Mouse (Mus musculus) bone marrow macrophage, adult 2 months (primary cell): ENCODE measurements around the gene Gdf15. TPM values are rescaled to one million over a fixed set of nuclear protein-coding genes. Genes with fewer than 3 reads are reported as not detected.

Experiments
- H3K27ac ChIP-seq: 2 replicates; pipeline ENCODE4 v1.5.1; 2012; ENCODE audit warnings: low read depth, low read length; ENCODE audit not compliant: insufficient read depth
- H3K4me1 ChIP-seq: 2 replicates; pipeline ENCODE4 v1.6.1; 2012; ENCODE audit warnings: low read length; ENCODE audit not compliant: control insufficient read depth, insufficient read depth
- H3K4me3 ChIP-seq: 2 replicates; pipeline ENCODE4 v1.5.1; 2012; ENCODE audit warnings: mild to moderate bottlenecking, low read length, moderate library complexity; ENCODE audit not compliant: insufficient read depth
- CTCF ChIP-seq: IDR thresholded peaks from 2 replicates; pipeline ENCODE4 v1.5.1; 2012; ENCODE audit warnings: low read depth, mild to moderate bottlenecking, low read length, moderate library complexity
- POLR2A ChIP-seq: IDR thresholded peaks from 2 replicates; pipeline ENCODE4 v1.6.1; 2012; ENCODE audit warnings: mild to moderate bottlenecking, low read depth, low read length, borderline replicate concordance
- polyA plus RNA-seq: library from polyadenylated mRNA; stranded (reverse); fragments of >200 nt; gene quantifications from 2 replicates; pipeline ENCODE4 v1.2.4, GENCODE M21; 2012; ENCODE audit not compliant: missing spikeins, insufficient read depth, insufficient read length

Gene Gdf15
- 3.3 and 4.9 TPM in 2 replicates for polyA plus RNA-seq

DNA sequence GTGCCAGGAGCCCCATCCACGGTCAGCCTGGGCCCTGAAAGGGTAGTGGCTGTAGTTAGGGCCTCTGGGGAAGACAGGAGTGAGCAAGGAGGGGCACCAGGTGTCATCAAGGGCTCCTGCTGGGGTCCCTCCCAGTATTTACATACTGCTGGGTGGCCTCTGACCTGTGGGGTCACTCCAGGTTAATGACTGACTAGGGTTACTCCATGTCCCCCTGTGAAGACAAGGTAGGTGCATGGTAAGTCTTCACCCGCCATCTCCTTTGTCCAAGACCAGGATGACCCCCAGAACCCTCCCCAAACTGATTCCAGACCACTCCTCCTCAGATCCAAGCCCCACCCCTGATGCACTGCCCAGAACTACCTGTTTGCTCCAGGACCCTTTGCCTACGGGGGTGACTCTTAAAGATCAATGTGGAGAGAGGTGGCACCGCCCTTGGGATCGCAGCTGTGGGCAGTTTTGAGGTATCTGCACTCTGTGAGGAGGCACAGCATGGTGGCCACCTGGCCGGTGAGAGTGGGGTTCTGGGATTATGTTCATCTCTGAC lies at the start of gene Gdf15:
Gene Gdf15, minus strand, starts transcription at position 111 of the 547 bp plus-strand sequence.
- H3K27ac ChIP-seq = peak within 1 kb of the TSS; percentile 83

GRCm38 (mm10) chr8:70681410-70681809 lies 49.2 kb upstream of the Gdf15 start:
- Histone ChIP-seq H3K27ac (no peak overlapping the region), H3K4me3 (no peak overlapping the region), H3K4me1 (peaks cover 23% of the 10 kb centered on the region)
- TF ChIP-seq CTCF (no peak), POLR2A (no peak)

More for the DNA sequence above, at the start of gene Gdf15:
- peak within 1 kb of the TSS; percentile 79 for H3K4me3 ChIP-seq
- peaks cover 49% of the 10 kb centered on the region for H3K4me1 ChIP-seq
- TF ChIP-seq CTCF = no peak
- no peak for TF ChIP-seq POLR2A

DNA sequence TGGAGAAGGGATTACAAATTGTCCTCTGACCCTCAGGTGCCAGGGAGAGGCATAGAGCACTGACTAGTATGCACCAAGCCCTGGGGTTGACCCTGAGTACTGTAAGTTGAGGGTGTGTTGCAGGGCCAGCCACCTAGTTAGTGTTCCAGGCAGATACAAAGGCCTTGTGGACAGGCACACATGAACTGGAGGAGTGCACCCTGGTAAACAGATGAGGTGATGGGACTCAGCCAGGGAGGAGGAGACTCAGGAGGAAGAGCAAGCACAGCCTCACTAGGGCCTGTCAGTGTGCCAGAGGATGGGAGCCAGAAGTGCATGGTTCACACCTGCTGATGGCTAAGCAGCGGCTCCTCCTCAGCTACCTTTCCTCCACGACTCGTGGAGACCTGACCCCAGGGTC lies 47.8 kb upstream of the Gdf15 start:
- TF ChIP-seq CTCF (no peak), POLR2A (no peak)
- Histone ChIP-seq H3K4me3 (no peak overlapping the region), H3K27ac (no peak overlapping the region), H3K4me1 (peaks cover 32% of the 10 kb centered on the region)

DNA sequence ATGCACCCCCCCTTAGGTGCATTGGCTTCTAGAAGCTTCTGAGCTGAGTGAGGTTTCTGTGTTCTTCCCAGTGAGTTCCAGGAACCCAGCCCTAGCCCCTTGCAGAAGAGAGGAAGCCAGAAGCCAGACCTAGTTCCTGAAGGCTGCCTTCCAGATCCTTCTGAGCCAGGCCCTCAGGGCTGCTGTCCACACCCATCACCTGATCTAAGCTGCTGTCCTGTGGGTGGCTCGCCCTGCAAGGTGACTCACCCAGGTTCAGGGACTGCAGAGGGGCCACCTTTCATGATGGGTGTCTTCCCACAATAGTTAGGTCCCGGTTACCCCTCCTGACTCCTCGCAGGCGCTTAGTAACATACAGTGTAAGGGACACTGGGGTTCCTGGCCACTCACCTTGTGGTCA lies 47.1 kb upstream of the Gdf15 start:
- Histone ChIP-seq H3K4me3 (no peak overlapping the region), H3K27ac (0 out of 2 replicates have a peak overlapping the region, but pooled peaks have one; percentile 11), H3K4me1 (peaks cover 38% of the 10 kb centered on the region)
- no peak for TF ChIP-seq POLR2A
- no peak for TF ChIP-seq CTCF

- no peak overlapping the region for H3K4me3 ChIP-seq
- H3K4me1 ChIP-seq = peaks cover 43% of the 10 kb centered on the region
- H3K27ac ChIP-seq = no peak overlapping the region
- TF ChIP-seq CTCF (no peak), POLR2A (no peak)
These were observed 46.4 kb upstream of the Gdf15 start for GRCm38 (mm10) chr8:70678679-70679078.

- TF ChIP-seq CTCF (no peak), POLR2A (no peak)
- Histone ChIP-seq H3K4me1 (peaks cover 38% of the 10 kb centered on the region), H3K4me3 (no peak overlapping the region), H3K27ac (no peak overlapping the region)
These were observed 45.3 kb upstream of the Gdf15 start for GRCm38 (mm10) chr8:70677451-70678080.

GRCm38 (mm10) chr8:70675336-70675735 lies 43.1 kb upstream of the Gdf15 start:
- Histone ChIP-seq H3K27ac (peak overlapping the region; percentile 88), H3K4me1 (peaks cover 33% of the 10 kb centered on the region), H3K4me3 (no peak overlapping the region)
- no peak for TF ChIP-seq POLR2A
- no peak for TF ChIP-seq CTCF

DNA sequence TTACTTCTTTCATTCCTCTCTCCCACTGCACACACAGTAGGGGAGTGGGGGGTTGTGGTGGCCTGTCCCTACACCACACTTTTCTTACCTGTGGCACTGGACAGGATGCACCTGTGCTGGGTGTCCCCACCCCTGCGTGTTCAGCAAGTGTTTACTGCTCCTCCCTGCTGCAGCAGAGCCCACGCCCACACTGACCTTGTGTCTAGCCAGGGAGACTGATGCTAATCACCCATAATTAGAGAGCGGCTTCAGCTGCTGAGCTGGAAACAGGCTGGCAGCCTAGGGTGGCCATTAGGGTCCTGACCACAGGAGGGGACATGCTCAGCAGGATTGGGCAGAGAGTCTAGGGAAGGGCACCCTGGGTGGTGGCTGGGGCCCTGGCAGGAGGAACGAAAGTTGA lies 42.5 kb upstream of the Gdf15 start:
- no peak overlapping the region for H3K4me3 ChIP-seq
- peak overlapping the region; percentile 88 for H3K27ac ChIP-seq
- no peak for TF ChIP-seq CTCF
- no peak for TF ChIP-seq POLR2A
- H3K4me1 ChIP-seq = peaks cover 33% of the 10 kb centered on the region

DNA sequence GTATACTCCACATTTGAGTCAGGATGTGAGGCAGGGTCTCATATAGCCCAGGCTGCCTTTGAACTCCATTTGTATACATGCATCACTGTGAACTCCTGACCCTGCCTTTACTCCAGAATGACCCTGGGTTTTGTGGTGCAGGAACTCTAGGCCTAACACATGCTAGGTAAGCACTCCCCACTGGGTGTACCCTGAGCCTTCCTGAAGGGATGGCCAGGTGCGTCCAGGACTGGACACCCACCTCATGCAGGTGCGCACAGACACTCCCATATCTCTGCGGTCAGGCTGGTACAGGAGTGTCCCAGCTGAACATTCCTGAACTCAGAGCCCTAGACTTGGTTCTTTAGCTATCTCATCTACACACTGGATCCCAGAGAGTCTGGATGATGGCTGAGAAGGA lies 41.9 kb upstream of the Gdf15 start:
- Histone ChIP-seq H3K4me3 (peak overlapping the region; percentile 79), H3K4me1 (peaks cover 28% of the 10 kb centered on the region), H3K27ac (peak overlapping the region; percentile 88)
- TF ChIP-seq CTCF = no peak
- TF ChIP-seq POLR2A = no peak

GRCm38 (mm10) chr8:70673079-70673856 lies 41.0 kb upstream of the Gdf15 start, which contains the start of gene Lsm4:
Gene Lsm4, plus strand, starts transcription at chr8:70673248.
- TF ChIP-seq CTCF (peak; percentile 42; the same call in 1 of the 2 replicates), POLR2A (0 out of 2 replicates have a peak, but pooled peaks have one; percentile 67)
- Histone ChIP-seq H3K4me3 (peak within 1 kb of the TSS; percentile 79), H3K27ac (peak within 1 kb of the TSS; percentile 88), H3K4me1 (peaks cover 27% of the 10 kb centered on the region)
